Mouse (Mus musculus) heart, embryonic 15.5 days (tissue): ENCODE measurements around the gene Mttp. TPM values are rescaled to one million over a fixed set of nuclear protein-coding genes. Genes with fewer than 3 reads are reported as not detected.

Source experiments
- ATAC-seq: fragments of 200-750 bp; cut with Nextera tagmentation; replicated peaks from 2 replicates; pipeline ENCODE4 v1.8.0; 2017; ENCODE audit warnings: low read depth, moderate TSS enrichment; ENCODE audit not compliant: insufficient number of reproducible peaks, insufficient read depth, low FRiP score
- H3K27ac ChIP-seq: fragments of 300-500 bp; sonication (generic); 2 replicates; pipeline ENCODE4 v1.5.1; 2015; ENCODE audit warnings: mild to moderate bottlenecking, inconsistent platforms
- H3K27me3 ChIP-seq: fragments of 300-500 bp; sonication (generic); 2 replicates; pipeline ENCODE4 v1.6.1; 2015; ENCODE audit warnings: inconsistent platforms
- H3K36me3 ChIP-seq: fragments of 300-500 bp; sonication (generic); 2 replicates; pipeline ENCODE4 v1.6.1; 2015; ENCODE audit warnings: mild to moderate bottlenecking, inconsistent platforms
- H3K4me1 ChIP-seq: fragments of 300-500 bp; sonication (generic); replicated peaks from 2 replicates; pipeline ENCODE4 v1.6.1; 2015; ENCODE audit warnings: inconsistent platforms
- H3K4me2 ChIP-seq: fragments of 300-500 bp; sonication (generic); 2 replicates; pipeline ENCODE4 v1.6.1; 2015; ENCODE audit warnings: inconsistent platforms, mild to moderate bottlenecking, moderate library complexity
- H3K4me3 ChIP-seq: fragments of 300-500 bp; sonication (generic); 2 replicates; pipeline ENCODE4 v1.5.1; 2015; ENCODE audit warnings: mild to moderate bottlenecking, inconsistent platforms
- H3K9ac ChIP-seq: fragments of 300-500 bp; sonication (generic); 2 replicates; pipeline ENCODE4 v1.6.1; 2015; ENCODE audit warnings: mild to moderate bottlenecking, inconsistent platforms
- H3K9me3 ChIP-seq: fragments of 300-500 bp; sonication (generic); replicated peaks from 2 replicates; pipeline ENCODE4 v1.6.1; 2016; ENCODE audit warnings: inconsistent platforms
- WGBS: fragments of 180-500 bp; shearing (Covaris S2); methylation state at CpG from one replicate; pipeline ENCODE4 v1.1.7; 2015; ENCODE audit warnings: mixed read lengths; 5-methylcytosine and 5-hydroxymethylcytosine counted together
- polyA plus RNA-seq: library from polyadenylated mRNA; unstranded; fragments of >200 nt; fragmentation: Nextera tagmentation; extraction: Ambion mirVana; gene quantifications from 2 replicates; pipeline ENCODE4 v1.2.1, GENCODE M21; 2015

The Mttp gene
- polyA plus RNA-seq, 1 experiment from 2014 or later, result 6.8 TPM

DNA sequence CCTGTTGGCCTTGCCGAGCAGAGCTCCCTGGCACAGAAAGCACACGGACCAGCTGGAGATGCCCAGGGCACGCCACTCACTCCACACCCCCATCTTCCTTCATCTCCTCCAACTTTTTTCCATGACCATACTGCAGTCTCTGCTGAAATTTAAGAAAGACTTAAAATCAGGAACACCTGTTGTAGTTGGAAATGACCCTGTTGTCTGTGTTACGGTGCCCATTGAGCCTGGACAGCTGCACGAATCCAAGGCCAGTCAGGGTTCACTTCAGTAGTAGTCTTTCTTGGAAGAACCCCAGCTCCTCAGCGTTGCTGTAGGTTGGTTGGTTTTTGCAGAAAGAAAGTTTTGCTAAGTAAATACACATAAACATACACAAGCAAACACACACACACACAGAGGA lies 95.2 kb downstream of the Mttp start:
- 87% methylated on average over 6 of the region's 6 CpGs for WGBS
- H3K4me3 ChIP-seq, result no peak overlapping the region
- H3K27ac ChIP-seq, result no peak overlapping the region
- peaks cover 25% of the 10 kb centered on the region for H3K4me1 ChIP-seq
- ATAC-seq, result no peak
- no peaks in the 10 kb centered on the region for H3K36me3 ChIP-seq
- H3K9ac ChIP-seq, result no peak overlapping the region
- H3K9me3 ChIP-seq, result no peaks in the 10 kb centered on the region
- no peak overlapping the region for H3K4me2 ChIP-seq
- no peaks in the 10 kb centered on the region for H3K27me3 ChIP-seq

DNA sequence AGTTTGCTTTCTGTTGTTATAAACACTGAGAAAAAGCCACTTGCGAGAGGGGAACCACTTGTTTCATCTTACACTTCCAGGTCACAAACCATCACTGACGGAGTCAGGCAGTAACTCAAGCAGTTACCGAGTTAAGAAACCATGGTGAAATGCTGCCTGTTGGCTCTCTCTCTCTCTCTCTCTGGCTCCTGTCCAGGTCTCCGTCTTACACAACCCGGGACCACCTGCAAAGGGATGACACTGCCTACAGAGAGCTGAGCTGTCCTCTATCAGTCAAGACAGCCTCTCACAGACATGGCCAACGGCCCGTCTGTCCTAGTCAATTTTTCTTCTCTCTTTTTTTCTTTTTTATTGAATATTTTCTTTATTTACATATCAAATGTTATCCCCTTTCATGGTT lies 101.5 kb downstream of the Mttp start:
- H3K36me3 ChIP-seq, result no peaks in the 10 kb centered on the region
- no peaks in the 10 kb centered on the region for H3K27me3 ChIP-seq
- 64% methylated on average over 7 of the region's 7 CpGs for WGBS
- no peak for ATAC-seq
- H3K27ac ChIP-seq, result no peak overlapping the region
- H3K4me2 ChIP-seq, result no peak overlapping the region
- peaks cover 18% of the 10 kb centered on the region for H3K4me1 ChIP-seq
- H3K9ac ChIP-seq, result no peak overlapping the region
- no peaks in the 10 kb centered on the region for H3K9me3 ChIP-seq
- no peak overlapping the region for H3K4me3 ChIP-seq

DNA sequence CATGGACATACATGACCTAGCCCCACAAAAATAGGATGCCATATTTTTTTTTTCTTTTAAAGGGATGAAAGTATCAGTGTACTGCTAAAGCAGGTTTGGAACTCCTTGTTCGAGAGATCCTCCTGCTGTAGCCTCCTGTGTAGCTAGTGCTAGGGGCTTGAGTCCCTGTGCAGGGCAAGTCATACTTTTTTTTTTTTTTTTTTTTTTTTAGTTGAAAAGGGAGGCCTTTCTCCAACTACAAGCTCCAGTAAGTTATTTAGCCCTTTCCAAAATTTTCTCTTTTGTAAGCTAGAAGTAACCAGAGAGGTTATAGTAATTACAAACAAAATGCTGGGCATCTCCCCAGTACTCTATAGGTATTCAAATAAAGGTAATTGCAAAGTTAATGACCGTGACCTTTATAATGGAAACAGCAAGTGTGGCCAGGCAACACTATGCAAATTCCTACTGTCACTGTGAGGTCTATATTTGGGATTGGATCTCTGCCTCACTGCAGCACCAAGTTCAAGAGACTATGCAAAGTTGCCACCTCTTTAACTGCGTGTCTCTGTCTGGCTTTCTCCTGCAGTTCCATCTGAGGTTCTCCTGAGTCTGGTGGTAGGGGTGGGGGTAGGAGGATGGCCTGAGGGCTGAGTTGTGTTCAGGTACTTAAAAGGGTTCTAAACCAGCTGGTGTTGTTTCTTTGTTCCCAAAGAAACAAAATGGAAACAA lies 103.0 kb downstream of the Mttp start:
- Histone ChIP-seq H3K27ac (peak overlapping the region; percentile 33), H3K4me3 (no peak overlapping the region), H3K27me3 (no peaks in the 10 kb centered on the region), H3K9ac (no peak overlapping the region), H3K4me2 (no peak overlapping the region), H3K9me3 (no peaks in the 10 kb centered on the region), H3K4me1 (peaks cover 13% of the 10 kb centered on the region), H3K36me3 (no peaks in the 10 kb centered on the region)
- 46% methylated on average over 3 of the region's 3 CpGs for WGBS
- ATAC-seq, result no peak; the same call in 1 of the 2 replicates

- no peak overlapping the region for H3K4me2 ChIP-seq
- H3K9ac ChIP-seq, result no peak overlapping the region
- ATAC-seq, result no peak
- no peak overlapping the region for H3K4me3 ChIP-seq
- 0 out of 2 replicates have a peak overlapping the region, but pooled peaks have one; percentile 33 for H3K27ac ChIP-seq
- WGBS, result 70% methylated on average over 2 of the region's 2 CpGs
- peaks cover 13% of the 10 kb centered on the region for H3K4me1 ChIP-seq
- H3K9me3 ChIP-seq, result no peaks in the 10 kb centered on the region
- H3K27me3 ChIP-seq, result no peaks in the 10 kb centered on the region
- no peaks in the 10 kb centered on the region for H3K36me3 ChIP-seq
Measured at GRCm38 (mm10) chr3:138040938-138041337, 103.8 kb downstream of the Mttp start.

Other genes with a start within 250 kb of the Mttp start
- gene Lamtor3, start 226.5 kb downstream of the Mttp start, polyA plus RNA-seq, result 100 and 108 TPM in 2 replicates
- gene Dapp1, start 163.4 kb downstream of the Mttp start, polyA plus RNA-seq, result 18.4 TPM in 2 replicates
- 13.8 and 16.0 TPM in 2 replicates for gene 1110002E22Rik, start 79.9 kb downstream of the Mttp start, polyA plus RNA-seq
- 0.47 and 0.58 TPM in 2 replicates for gene Gm5105, start 77.6 kb downstream of the Mttp start, polyA plus RNA-seq
- gene Trmt10a, start 1.5 kb downstream of the Mttp start, polyA plus RNA-seq, result 6.9 and 8.3 TPM in 2 replicates
- gene 4930579F01Rik, start 48.9 kb upstream of the Mttp start, polyA plus RNA-seq, result not detected in 2 replicates
- gene Adh7, start 72.8 kb upstream of the Mttp start, polyA plus RNA-seq, result 0.05 and 0.11 TPM in 2 replicates
- gene Adh1, start 116.0 kb upstream of the Mttp start, polyA plus RNA-seq, result 27.4 and 59.6 TPM in 2 replicates
- gene Adh6a, start 168.3 kb upstream of the Mttp start, polyA plus RNA-seq, result not detected in 2 replicates
- gene Adh6b, start 196.8 kb upstream of the Mttp start, polyA plus RNA-seq, result 1.9 and 2.5 TPM in 2 replicates